Mouse (Mus musculus) spleen, adult 2 months (tissue): Measurements from ENCODE around the gene Dera. TPM values are rescaled to one million over a fixed set of nuclear protein-coding genes. Genes with fewer than 3 reads are reported as not detected.

ENCODE experiments used
- DNase-seq, 2 experiments: peaks; one replicate each; pipeline versions ENCODE4 v3.0.0 to v3.0.0-alpha.2; 2012 to 2021; ENCODE audit warnings: low spot score in 2 of 2, low read depth in 1 of 2
- H3K27ac ChIP-seq: fragments of 200-500 bp; 2 replicates; pipeline ENCODE4 v1.5.1; 2012; ENCODE audit warnings: low read length, inconsistent platforms; ENCODE audit not compliant: insufficient read depth
- H3K27me3 ChIP-seq: fragments of 200-500 bp; 2 replicates; pipeline ENCODE4 v1.6.1; 2012; ENCODE audit warnings: mild to moderate bottlenecking, moderate library complexity, low read length, inconsistent platforms; ENCODE audit not compliant: control insufficient read depth, insufficient read depth
- H3K36me3 ChIP-seq: fragments of 200-500 bp; 2 replicates; pipeline ENCODE4 v1.6.1; 2012; ENCODE audit warnings: mild to moderate bottlenecking, low read length, inconsistent platforms; ENCODE audit not compliant: control insufficient read depth, insufficient read depth
- H3K4me1 ChIP-seq: fragments of 200-500 bp; 2 replicates; pipeline ENCODE4 v1.6.1; 2011; ENCODE audit warnings: inconsistent platforms; ENCODE audit not compliant: control insufficient read depth, insufficient read depth, insufficient read length
- H3K4me3 ChIP-seq: fragments of 200-500 bp; 2 replicates; pipeline ENCODE4 v1.5.1; 2011; ENCODE audit warnings: mild to moderate bottlenecking, inconsistent platforms; ENCODE audit not compliant: insufficient read depth, insufficient read length; ENCODE audit errors: extremely low read depth
- CTCF ChIP-seq: fragments of 200-500 bp; IDR thresholded peaks from 2 replicates; pipeline ENCODE4 v1.5.1; 2011; ENCODE audit warnings: mild to moderate bottlenecking, inconsistent platforms; ENCODE audit not compliant: insufficient read depth, insufficient read length, insufficient replicate concordance; ENCODE audit errors: extremely low read depth
- POLR2A ChIP-seq: fragments of 200-500 bp; IDR thresholded peaks from 2 replicates; pipeline ENCODE4 v1.6.1; 2011; ENCODE audit warnings: low read depth, low read length, inconsistent platforms
- WGBS: fragments of 180-500 bp; shearing (Covaris S2); methylation state at CpG from one replicate; pipeline ENCODE4 v1.1.7; 2018; 5-methylcytosine and 5-hydroxymethylcytosine counted together
- polyA plus RNA-seq: library from polyadenylated mRNA; depleted of rRNA; stranded (reverse); fragments of >200 nt; gene quantifications from 2 replicates; pipeline ENCODE4 v1.2.3, GENCODE M21; 2012

Gene Dera
- polyA plus RNA-seq, 1 experiment: 7.2 TPM

DNA sequence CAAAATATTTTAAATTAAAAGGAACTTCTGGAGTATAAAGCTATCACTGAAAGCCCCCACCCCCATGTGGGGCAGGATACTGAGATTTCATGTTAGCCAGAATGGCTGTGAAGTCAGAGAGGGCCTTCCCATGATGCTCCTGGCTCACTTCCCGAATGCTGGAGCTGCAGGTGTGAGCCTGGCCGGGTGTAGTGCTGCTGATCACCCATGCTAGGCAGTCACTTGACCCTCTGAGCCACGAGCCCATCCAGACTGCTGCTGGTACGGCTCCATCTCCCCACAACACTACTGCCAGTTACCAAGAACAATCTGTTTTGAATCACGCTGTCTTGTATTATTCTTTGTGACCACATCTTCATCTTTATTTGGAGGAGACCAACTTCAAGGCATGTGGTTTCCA lies 68.2 kb downstream of the Dera start:
- H3K4me3 ChIP-seq: no peak overlapping the region
- WGBS: 88% methylated on average over 5 of the region's 5 CpGs

DNA sequence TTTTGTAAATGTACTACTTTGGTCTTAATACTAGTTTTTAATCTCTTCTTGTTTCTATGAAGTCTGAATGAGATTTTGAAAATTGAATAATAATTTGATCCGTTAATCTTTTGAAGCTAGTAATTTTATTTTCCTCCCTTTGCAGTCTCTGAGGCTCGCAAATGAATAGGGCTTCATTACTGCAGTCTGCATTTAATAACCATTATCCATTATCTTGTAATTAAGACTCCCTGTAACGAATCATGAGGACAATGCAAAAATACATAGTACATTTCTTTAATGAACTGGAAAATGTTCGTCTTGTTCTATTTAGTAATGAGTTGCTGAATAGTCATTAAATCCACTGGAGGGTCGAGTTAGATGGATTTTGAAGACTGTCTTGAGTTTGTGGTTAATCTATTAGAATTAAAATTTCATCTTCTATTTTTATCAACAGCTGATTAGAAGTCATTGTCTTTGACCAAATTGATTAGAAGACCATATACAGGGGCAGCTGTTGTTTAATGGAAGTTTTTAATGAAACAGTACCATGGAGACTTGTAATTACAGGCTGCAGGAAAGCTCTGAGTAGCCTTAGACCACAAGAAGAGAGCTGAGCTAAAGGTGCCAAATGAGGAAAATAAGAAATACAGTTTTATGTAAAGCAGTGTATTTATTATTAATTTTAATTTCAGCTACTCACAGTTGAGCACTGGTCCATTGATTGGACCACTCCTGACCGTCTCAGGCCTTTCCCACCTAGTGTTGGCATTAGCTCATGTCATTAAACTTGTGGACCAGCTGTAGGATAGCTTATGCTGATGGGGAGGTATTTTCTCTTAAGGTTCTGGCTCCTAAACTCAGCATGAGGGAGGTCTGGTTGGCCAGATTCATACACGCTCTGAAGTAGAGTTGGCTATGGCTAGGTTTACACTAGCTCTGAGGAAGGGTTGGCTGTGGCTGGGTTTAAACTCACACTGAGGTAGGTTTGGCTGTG lies 70.0 kb downstream of the Dera start:
- no peak overlapping the region for H3K27ac ChIP-seq
- WGBS: 89% methylated on average over 7 of the region's 7 CpGs

More for the DNA sequence above, 68.2 kb downstream of the Dera start:
- H3K27me3 ChIP-seq: no peaks in the 10 kb centered on the region
- no peaks in the 10 kb centered on the region for H3K36me3 ChIP-seq
- no peak overlapping the region for H3K27ac ChIP-seq
- DNase-seq: no peak
- TF ChIP-seq CTCF (no peak), POLR2A (no peak)
- H3K4me1 ChIP-seq: no peaks in the 10 kb centered on the region; the same call in 1 of the 2 replicates

DNA sequence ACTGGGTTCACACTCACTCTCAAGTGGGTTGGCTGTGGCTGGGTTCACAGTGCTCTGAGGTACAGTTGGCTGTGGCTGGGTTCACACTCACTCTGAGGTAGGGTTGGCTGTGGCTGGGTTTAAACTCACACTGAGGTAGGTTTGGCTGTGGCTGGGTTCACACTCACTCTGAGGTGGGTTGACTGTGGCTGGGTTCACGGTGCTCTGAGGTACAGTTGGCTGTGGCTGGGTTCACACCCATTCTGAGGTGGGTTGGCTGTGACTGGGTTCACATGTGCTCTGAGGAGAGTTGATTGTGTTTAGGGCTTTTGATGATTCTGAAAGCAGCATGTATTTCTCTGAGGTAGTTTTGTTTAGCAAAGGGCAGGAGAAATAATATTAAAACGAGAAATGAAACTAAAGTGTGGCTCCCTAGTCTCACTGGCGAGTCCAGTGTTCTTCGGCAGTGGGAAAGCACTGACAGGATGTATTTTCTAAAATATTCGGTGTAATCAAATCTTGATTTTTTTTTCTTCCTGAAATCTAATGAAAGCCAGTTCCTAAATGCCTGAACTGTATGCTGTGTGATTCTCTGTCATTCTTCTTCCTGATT lies 70.8 kb downstream of the Dera start:
- no peaks in the 10 kb centered on the region for H3K36me3 ChIP-seq
- no peak overlapping the region for H3K27ac ChIP-seq
- WGBS: 58% methylated on average over 5 of the region's 5 CpGs
- TF ChIP-seq CTCF (no peak), POLR2A (no peak)
- H3K27me3 ChIP-seq: no peaks in the 10 kb centered on the region
- no peak for DNase-seq
- H3K4me3 ChIP-seq: no peak overlapping the region
- H3K4me1 ChIP-seq: no peaks in the 10 kb centered on the region; the same call in 1 of the 2 replicates

More for the DNA sequence above, 70.0 kb downstream of the Dera start:
- no peak for TF ChIP-seq CTCF
- TF ChIP-seq POLR2A: no peak
- Histone ChIP-seq H3K27me3 (no peaks in the 10 kb centered on the region), H3K36me3 (no peaks in the 10 kb centered on the region), H3K4me1 (no peaks in the 10 kb centered on the region; the same call in 1 of the 2 replicates), H3K4me3 (no peak overlapping the region)
- no peak for DNase-seq

DNA sequence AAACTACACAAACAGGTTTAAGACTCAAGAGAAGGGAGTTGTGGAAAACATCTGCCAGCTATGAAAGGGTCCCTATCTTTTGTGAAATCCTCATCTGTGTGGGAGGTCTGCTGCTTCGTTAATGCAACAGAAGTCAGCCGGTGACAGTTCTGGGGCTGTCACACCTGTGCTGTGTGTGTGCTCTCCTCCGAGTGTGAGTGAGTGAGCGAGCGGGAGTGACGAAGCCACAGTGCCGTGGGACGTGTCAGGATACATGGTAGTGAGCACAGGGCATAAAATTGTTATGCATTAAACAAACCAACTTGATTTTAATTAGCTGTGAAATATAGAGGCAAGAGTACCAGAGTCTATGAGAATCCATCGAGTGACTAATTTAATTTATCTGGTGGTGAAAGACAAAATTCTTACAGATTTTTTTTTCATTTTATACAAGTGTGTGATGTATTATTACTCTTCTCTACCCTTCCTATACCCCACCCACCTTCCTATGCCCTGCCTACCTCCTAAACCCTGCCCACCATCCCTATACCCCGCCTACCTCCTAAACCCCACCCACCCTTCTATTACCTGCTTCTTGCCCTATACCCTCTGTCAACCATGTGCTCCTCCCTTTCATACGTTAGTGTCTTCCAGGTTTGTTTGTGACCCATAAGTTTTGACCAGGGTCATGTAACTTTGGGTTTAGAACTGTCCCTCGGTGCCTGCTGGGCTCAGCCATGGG lies 74.9 kb downstream of the Dera start:
- TF ChIP-seq POLR2A (no peak), CTCF (no peak)
- no peak overlapping the region for H3K4me3 ChIP-seq
- no peaks in the 10 kb centered on the region for H3K27me3 ChIP-seq
- 95% methylated on average over 12 of the region's 12 CpGs for WGBS
- peaks cover 6% of the 10 kb centered on the region for H3K36me3 ChIP-seq
- H3K27ac ChIP-seq: no peak overlapping the region
- DNase-seq: no peak
- no peaks in the 10 kb centered on the region; the same call in 1 of the 2 replicates for H3K4me1 ChIP-seq

DNA sequence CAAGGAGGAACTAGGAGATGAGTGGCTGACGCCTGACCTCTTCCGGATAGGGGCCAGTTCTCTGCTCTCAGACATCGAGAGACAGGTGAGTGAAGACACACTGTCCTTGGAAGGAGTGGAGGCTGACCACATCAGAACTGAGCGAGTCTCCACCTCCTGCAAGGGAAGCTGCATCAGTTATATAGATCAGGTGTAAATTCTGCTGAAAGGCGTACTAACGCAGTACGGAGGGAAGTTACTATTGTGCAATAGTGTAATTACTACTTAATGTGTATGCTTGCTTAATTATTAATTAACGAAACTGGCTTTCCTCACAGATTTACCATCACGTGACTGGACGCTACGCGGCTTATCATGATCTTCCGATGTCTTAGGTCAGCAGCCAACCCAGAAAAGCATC lies 82.5 kb downstream of the Dera start:
- Histone ChIP-seq H3K4me1 (no peaks in the 10 kb centered on the region), H3K4me3 (no peak overlapping the region), H3K27ac (no peak overlapping the region), H3K27me3 (no peaks in the 10 kb centered on the region), H3K36me3 (peaks cover 7% of the 10 kb centered on the region)
- 94% methylated on average over 13 of the region's 13 CpGs for WGBS
- TF ChIP-seq CTCF (no peak), POLR2A (no peak)
- DNase-seq: no peak

DNA sequence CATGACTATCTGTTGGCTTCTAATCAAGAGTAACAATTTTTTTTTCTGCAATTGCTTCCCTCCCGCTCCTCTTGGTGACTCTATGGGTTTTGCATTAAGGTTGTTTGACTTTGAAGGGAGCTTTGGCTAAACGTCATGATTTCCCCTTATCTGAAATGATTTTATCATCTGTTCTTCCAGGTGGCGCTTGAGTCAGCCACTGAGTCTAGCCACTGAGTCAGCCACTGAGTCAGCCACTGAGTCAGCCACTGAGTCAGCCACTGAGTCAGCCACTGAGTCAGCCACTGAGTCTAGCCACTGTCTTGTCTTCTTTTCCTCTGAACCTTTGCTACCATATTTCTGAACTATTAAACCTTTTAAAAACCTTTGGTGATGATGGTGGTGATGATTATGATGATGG lies 89.0 kb downstream of the Dera start:
- no peak for DNase-seq
- H3K4me3 ChIP-seq: no peak overlapping the region
- no peaks in the 10 kb centered on the region for H3K4me1 ChIP-seq
- TF ChIP-seq CTCF (no peak), POLR2A (no peak)
- no peak overlapping the region for H3K27ac ChIP-seq
- H3K36me3 ChIP-seq: peaks cover 1% of the 10 kb centered on the region
- 88% methylated on average over 3 of the region's 3 CpGs for WGBS
- no peaks in the 10 kb centered on the region for H3K27me3 ChIP-seq
